Mouse (Mus musculus) cortical plate, adult 2 months (tissue): ENCODE measurements around the gene Prex1.

ENCODE experiments used
- CTCF ChIP-seq: fragments of 200-500 bp; IDR thresholded peaks from 2 replicates; pipeline ENCODE4 v1.5.1; 2011; ENCODE audit warnings: mild to moderate bottlenecking, control low read depth, low read length; ENCODE audit not compliant: insufficient read depth; ENCODE audit errors: extremely low read depth
- POLR2A ChIP-seq: fragments of 200-500 bp; IDR thresholded peaks from 2 replicates; pipeline ENCODE4 v1.6.1; 2011; ENCODE audit warnings: mild to moderate bottlenecking, low read length, control low read depth; ENCODE audit not compliant: insufficient read depth; ENCODE audit errors: extremely low read depth

GRCm38 (mm10) chr2:166691602-166692509 lies 21.8 kb downstream of the Prex1 start:
- TF ChIP-seq CTCF (no peak), POLR2A (no peak)
